Mouse (Mus musculus): ENCODE data around the gene Mmp23. TPM values are rescaled to one million over a fixed set of nuclear protein-coding genes. Genes with fewer than 3 reads are reported as not detected.
"Not testable (repeated sequence)": the region's sequence is repeated elsewhere in the genome, so short reads cannot be mapped to it uniquely, and the experiment has no call there.

The Mmp23 gene
- polyA plus RNA-seq, 1 experiment from 2014 or later, result 3.8 TPM

- no peak overlapping the region for H3K9ac ChIP-seq
Measured at GRCm38 (mm10) chr4:155672082-155672481, 18.9 kb upstream of the Mmp23 start.

GRCm38 (mm10) chr4:155670236-155670635 is 17.1 kb upstream of the Mmp23 start:
- H3K9ac ChIP-seq; H3K4me3 ChIP-seq; H3K27ac ChIP-seq; H3K9me3 ChIP-seq; ATAC-seq (replicated peaks); H3K36me3 ChIP-seq (replicated peaks); H3K4me2 ChIP-seq; H3K27me3 ChIP-seq (replicated peaks): not testable (repeated sequence)
- WGBS, result 61% methylated on average over 4 of the region's 4 CpGs
- peaks cover 21% of the 10 kb centered on the region for H3K4me1 ChIP-seq

More at GRCm38 (mm10) chr4:155672082-155672481, 18.9 kb upstream of the Mmp23 start:
- no peak overlapping the region for H3K27ac ChIP-seq
- no peak overlapping the region for H3K4me3 ChIP-seq
- H3K4me2 ChIP-seq, result no peak overlapping the region
- ATAC-seq (replicated peaks), result no peak
- H3K4me1 ChIP-seq, result peaks cover 15% of the 10 kb centered on the region
- no peaks in the 10 kb centered on the region for H3K27me3 ChIP-seq (replicated peaks)
- no peaks in the 10 kb centered on the region for H3K9me3 ChIP-seq
- 59% methylated on average over 2 of the region's 2 CpGs for WGBS
- no peaks in the 10 kb centered on the region for H3K36me3 ChIP-seq (replicated peaks)

GRCm38 (mm10) chr4:155669598-155670075 is 16.5 kb upstream of the Mmp23 start:
- 1% methylated on average over 8 of the region's 8 CpGs for WGBS
- Histone ChIP-seq H3K4me2 (peak overlapping the region; percentile 94), H3K36me3 (replicated peaks) (0 out of 2 replicates have a peak, but pooled peaks cover 3% of the 10 kb centered on the region), H3K4me1 (peaks cover 21% of the 10 kb centered on the region), H3K4me3 (peak overlapping the region; percentile 98), H3K9me3 (no peaks in the 10 kb centered on the region), H3K27ac (peak overlapping the region; percentile 87; the same call in 1 of the 2 replicates), H3K27me3 (replicated peaks) (no peaks in the 10 kb centered on the region), H3K9ac (peak overlapping the region; percentile 95; the same call in 1 of the 2 replicates)
- ATAC-seq (replicated peaks), result peak; percentile 38

GRCm38 (mm10) chr4:155668689-155669597 is 15.8 kb upstream of the Mmp23 start, which contains the start of gene Mib2:
TSS of gene Mib2 (minus strand) at chr4:155669198.
- WGBS, result under 1% methylated on average over 73 of the region's 73 CpGs
- H3K9ac ChIP-seq, result peak within 1 kb of the TSS; percentile 95
- peak within 1 kb of the TSS; percentile 94 for H3K4me2 ChIP-seq
- peak; percentile 99 for ATAC-seq (replicated peaks)
- no peaks in the 10 kb centered on the region for H3K9me3 ChIP-seq
- H3K27ac ChIP-seq, result peak within 1 kb of the TSS; percentile 87
- H3K27me3 ChIP-seq (replicated peaks), result no peaks in the 10 kb centered on the region
- H3K4me1 ChIP-seq, result peaks cover 21% of the 10 kb centered on the region
- 0 out of 2 replicates have a peak, but pooled peaks cover 3% of the 10 kb centered on the region for H3K36me3 ChIP-seq (replicated peaks)
- H3K4me3 ChIP-seq, result peak within 1 kb of the TSS; percentile 98

- ATAC-seq (replicated peaks), result no peak
- Histone ChIP-seq H3K36me3 (replicated peaks) (0 out of 2 replicates have a peak, but pooled peaks cover 12% of the 10 kb centered on the region), H3K4me1 (peaks cover 21% of the 10 kb centered on the region), H3K4me2 (no peak overlapping the region), H3K4me3 (no peak overlapping the region), H3K9me3 (no peaks in the 10 kb centered on the region), H3K9ac (no peak overlapping the region), H3K27me3 (replicated peaks) (no peaks in the 10 kb centered on the region), H3K27ac (no peak overlapping the region)
Measured at GRCm38 (mm10) chr4:155666903-155667302, 13.7 kb upstream of the Mmp23 start.

- no peak for ATAC-seq (replicated peaks)
- WGBS, result 92% methylated on average over 12 of the region's 12 CpGs
- no peaks in the 10 kb centered on the region for H3K9me3 ChIP-seq
- H3K4me3 ChIP-seq, result no peak overlapping the region
- H3K36me3 ChIP-seq (replicated peaks), result peaks cover 32% of the 10 kb centered on the region; the same call in 1 of the 2 replicates
- H3K4me2 ChIP-seq, result no peak overlapping the region
- H3K9ac ChIP-seq, result no peak overlapping the region
- peaks cover 11% of the 10 kb centered on the region for H3K27me3 ChIP-seq (replicated peaks)
- no peak overlapping the region for H3K27ac ChIP-seq
- H3K4me1 ChIP-seq, result no peaks in the 10 kb centered on the region
Measured at GRCm38 (mm10) chr4:155660641-155661040, 7.5 kb upstream of the Mmp23 start.

GRCm38 (mm10) chr4:155658961-155659360 is 5.8 kb upstream of the Mmp23 start:
- no peak overlapping the region for H3K9ac ChIP-seq
- H3K27me3 ChIP-seq (replicated peaks), result peaks cover 28% of the 10 kb centered on the region
- no peak overlapping the region for H3K4me3 ChIP-seq
- no peaks in the 10 kb centered on the region for H3K9me3 ChIP-seq
- peaks cover 13% of the 10 kb centered on the region for H3K4me1 ChIP-seq
- WGBS, result 89% methylated on average over 10 of the region's 10 CpGs
- no peak overlapping the region for H3K4me2 ChIP-seq
- ATAC-seq (replicated peaks), result no peak
- H3K27ac ChIP-seq, result no peak overlapping the region
- H3K36me3 ChIP-seq (replicated peaks), result peaks cover 29% of the 10 kb centered on the region; the same call in 1 of the 2 replicates

GRCm38 (mm10) chr4:155656214-155656751 is 3.1 kb upstream of the Mmp23 start:
- H3K36me3 ChIP-seq (replicated peaks), result peaks cover 22% of the 10 kb centered on the region; the same call in 1 of the 2 replicates
- no peak overlapping the region for H3K4me3 ChIP-seq
- peaks cover 28% of the 10 kb centered on the region for H3K4me1 ChIP-seq
- no peak overlapping the region for H3K4me2 ChIP-seq
- no peak for ATAC-seq (replicated peaks)
- 89% methylated on average over 13 of the region's 13 CpGs for WGBS
- no peak overlapping the region for H3K27ac ChIP-seq
- peaks cover 55% of the 10 kb centered on the region for H3K27me3 ChIP-seq (replicated peaks)
- no peaks in the 10 kb centered on the region for H3K9me3 ChIP-seq
- H3K9ac ChIP-seq, result no peak overlapping the region

- no peak overlapping the region for H3K9ac ChIP-seq
- H3K9me3 ChIP-seq, result no peaks in the 10 kb centered on the region
- ATAC-seq (replicated peaks), result peak; percentile 48; the same call in 1 of the 2 replicates
- no peak overlapping the region for H3K27ac ChIP-seq
- H3K4me1 ChIP-seq, result peaks cover 28% of the 10 kb centered on the region
- H3K4me3 ChIP-seq, result peak overlapping the region; percentile 21
- peak overlapping the region; percentile 73 for H3K4me2 ChIP-seq
- H3K36me3 ChIP-seq (replicated peaks), result peaks cover 37% of the 10 kb centered on the region
- WGBS, result 3% methylated on average over 52 of the region's 52 CpGs
- H3K27me3 ChIP-seq (replicated peaks), result peaks cover 61% of the 10 kb centered on the region
Measured at GRCm38 (mm10) chr4:155654456-155655298, 1.5 kb upstream of the Mmp23 start.

GRCm38 (mm10) chr4:155654183-155654455 is 935 bp upstream of the Mmp23 start:
- no peak for ATAC-seq (replicated peaks)
- no peak overlapping the region for H3K27ac ChIP-seq
- no peaks in the 10 kb centered on the region for H3K9me3 ChIP-seq
- peaks cover 61% of the 10 kb centered on the region for H3K27me3 ChIP-seq (replicated peaks)
- 0 out of 2 replicates have a peak overlapping the region, but pooled peaks have one; percentile 38 for H3K4me3 ChIP-seq
- H3K4me1 ChIP-seq, result peaks cover 28% of the 10 kb centered on the region
- H3K36me3 ChIP-seq (replicated peaks), result peaks cover 38% of the 10 kb centered on the region
- WGBS, result 4% methylated on average over 6 of the region's 6 CpGs
- peak overlapping the region; percentile 73 for H3K4me2 ChIP-seq
- H3K9ac ChIP-seq, result no peak overlapping the region

- ATAC-seq (replicated peaks), result peak; percentile 30; the same call in 1 of the 2 replicates
- WGBS, result 2% methylated on average over 31 of the region's 31 CpGs
- no peak overlapping the region for H3K27ac ChIP-seq
- peaks cover 40% of the 10 kb centered on the region for H3K36me3 ChIP-seq (replicated peaks)
- peak overlapping the region; percentile 38 for H3K4me3 ChIP-seq
- no peaks in the 10 kb centered on the region for H3K9me3 ChIP-seq
- H3K4me2 ChIP-seq, result peak overlapping the region; percentile 73
- peak overlapping the region; percentile 43; the same call in 1 of the 2 replicates for H3K9ac ChIP-seq
- H3K4me1 ChIP-seq, result peaks cover 28% of the 10 kb centered on the region
- peaks cover 61% of the 10 kb centered on the region for H3K27me3 ChIP-seq (replicated peaks)
Measured at GRCm38 (mm10) chr4:155653451-155654182, 433 bp upstream of the Mmp23 start.
